Mouse (Mus musculus): Measurements from ENCODE around the gene Hbb-bh2.
"Not testable (repeated sequence)": the region's sequence is repeated elsewhere in the genome, so short reads cannot be mapped to it uniquely, and the experiment has no call there.

Hbb-bh2 gene

DNA sequence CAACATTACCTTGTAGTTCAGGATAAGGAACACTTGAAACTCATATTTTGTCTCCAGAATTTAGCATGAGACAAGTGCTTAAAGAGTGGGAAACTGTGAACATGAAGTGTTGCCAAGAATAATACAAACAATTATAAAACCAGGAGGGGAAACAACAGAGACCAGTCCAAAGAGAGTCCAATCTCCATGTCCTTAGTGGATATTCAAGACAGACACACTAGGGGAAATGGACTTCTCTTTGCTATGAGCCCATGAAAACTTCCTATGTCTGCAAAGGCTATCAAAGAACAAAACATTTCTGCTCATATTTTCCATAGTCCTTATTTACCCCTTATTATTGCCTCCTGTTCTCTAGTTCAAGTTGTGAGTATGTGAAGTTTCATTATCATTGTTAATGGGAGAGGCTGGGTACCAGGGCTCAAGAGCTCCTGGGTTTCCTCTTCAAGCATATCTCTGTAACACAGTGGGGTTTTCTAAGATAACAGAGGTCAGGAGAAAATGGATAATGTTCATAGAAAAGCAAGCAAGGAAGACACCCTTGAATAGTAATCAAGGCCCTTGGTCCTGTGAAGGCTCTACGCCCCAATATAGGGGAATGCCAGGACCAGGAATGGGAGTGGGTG, 29.0 kb downstream of the Hbb-bh2 start:
- DNase-seq = no peak

GRCm38 (mm10) chr7:103810746-103811145, 29.6 kb downstream of the Hbb-bh2 start:
- DNase-seq = no peak

GRCm38 (mm10) chr7:103810296-103810695, 30.0 kb downstream of the Hbb-bh2 start:
- DNase-seq = no peak

- no peak for DNase-seq
Observed at GRCm38 (mm10) chr7:103809801-103810155, 30.5 kb downstream of the Hbb-bh2 start.

DNA sequence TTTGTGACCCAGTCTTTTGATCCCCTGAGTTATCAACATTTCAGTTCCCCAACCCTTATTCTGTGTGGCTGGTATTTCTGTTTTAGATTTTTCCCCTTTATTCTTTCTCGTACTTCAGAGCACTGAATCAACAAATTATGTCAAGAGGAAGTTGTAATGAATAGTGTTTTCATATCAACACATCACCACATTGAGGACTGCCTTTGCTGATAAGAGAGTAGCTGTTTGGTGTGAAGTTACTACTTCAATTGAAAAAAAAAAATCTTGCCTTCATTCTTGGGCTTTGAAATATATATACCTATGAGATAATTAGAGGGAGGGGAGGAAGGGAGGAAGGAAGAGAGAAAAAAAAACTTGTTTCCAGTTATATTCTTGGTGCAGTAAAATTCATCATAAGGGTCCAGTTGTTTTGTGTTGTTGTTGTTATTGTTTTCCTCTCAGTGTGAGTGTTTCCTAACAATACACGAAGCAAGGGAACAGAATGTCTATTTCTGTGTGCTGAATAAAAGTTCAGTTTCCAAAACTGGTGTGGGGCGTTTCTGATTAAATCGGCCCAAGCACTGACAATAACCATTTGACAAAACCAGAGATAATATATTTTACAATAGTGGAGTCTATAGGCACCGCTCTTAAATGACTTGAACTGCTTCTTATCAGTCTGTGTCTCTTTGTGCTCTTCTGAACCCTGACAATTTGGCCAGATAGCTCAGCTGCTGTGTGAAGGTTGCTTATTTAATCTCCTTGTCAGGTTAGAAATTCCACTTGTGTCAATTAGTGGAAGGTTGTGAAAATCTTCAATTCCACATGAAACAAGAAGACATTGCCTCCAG, 31.1 kb downstream of the Hbb-bh2 start:
- no peak for DNase-seq

DNA sequence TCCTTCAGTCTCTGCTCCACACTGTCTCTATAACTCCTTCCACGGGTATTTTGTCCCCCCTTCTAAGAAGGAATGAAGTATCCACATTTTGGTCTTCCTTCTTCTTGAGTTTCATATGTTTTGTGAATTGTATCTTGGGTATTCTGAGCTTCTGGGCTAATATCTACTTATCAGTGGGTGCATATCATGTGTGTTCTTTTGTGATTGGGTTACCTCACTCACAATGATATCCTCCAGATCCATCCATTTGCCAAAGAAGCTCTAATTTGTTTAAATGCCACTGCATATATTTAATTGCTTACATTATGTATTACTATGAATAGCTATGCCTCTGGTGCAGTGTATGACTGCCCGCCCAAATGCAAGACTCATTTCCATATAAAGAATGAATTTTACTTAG, 32.2 kb downstream of the Hbb-bh2 start:
- not testable (repeated sequence) for DNase-seq

- DNase-seq = no peak
Observed at GRCm38 (mm10) chr7:103806856-103807255, 33.5 kb downstream of the Hbb-bh2 start.

- DNase-seq = no peak
Observed at GRCm38 (mm10) chr7:103792669-103793388, 47.5 kb downstream of the Hbb-bh2 start.

- no peak for DNase-seq
Observed at GRCm38 (mm10) chr7:103791721-103792120, 48.6 kb downstream of the Hbb-bh2 start, which contains the start of gene Olfr67. Olfr67 (minus strand) TSS chr7:103791821.
